Mouse (Mus musculus) layer of hippocampus, adult 11-12 months (tissue): ENCODE measurements around the gene Gm5129.
"Not testable (repeated sequence)": the region's sequence is repeated elsewhere in the genome, so short reads cannot be mapped to it uniquely, and the experiment has no call there.

Experiments
- DNase-seq: peaks from one replicate; pipeline ENCODE4 v3.0.0; 2022; ENCODE audit warnings: low spot score

The Gm5129 gene

GRCm38 (mm10) chr5:29735557-29736061 is at the start of gene Gm5129, which contains the start of gene Dnajb6:
Gene Gm5129, minus strand, starts transcription at chr5:29735936.
Gene Dnajb6, plus strand, starts transcription at chr5:29735688.
- DNase-seq: peak; percentile 98

- DNase-seq: not testable (repeated sequence)
These were observed 49.2 kb upstream of the Gm5129 start for GRCm38 (mm10) chr5:29784906-29785305.

- no peak for DNase-seq
These were observed 46.5 kb upstream of the Gm5129 start for GRCm38 (mm10) chr5:29782261-29782660.

- DNase-seq: not testable (repeated sequence)
These were observed 44.0 kb upstream of the Gm5129 start for GRCm38 (mm10) chr5:29779733-29780132.

- DNase-seq: no peak
These were observed 42.3 kb upstream of the Gm5129 start for GRCm38 (mm10) chr5:29778029-29778428.

- no peak for DNase-seq
These were observed 39.7 kb upstream of the Gm5129 start for GRCm38 (mm10) chr5:29775437-29775836.

- no peak for DNase-seq
These were observed 37.9 kb upstream of the Gm5129 start for GRCm38 (mm10) chr5:29773460-29774150.

- DNase-seq: peak; percentile 41
These were observed 37.1 kb upstream of the Gm5129 start for GRCm38 (mm10) chr5:29772651-29773330.

GRCm38 (mm10) chr5:29772038-29772437 is 36.3 kb upstream of the Gm5129 start:
- no peak for DNase-seq

- no peak for DNase-seq
These were observed 35.2 kb upstream of the Gm5129 start for GRCm38 (mm10) chr5:29770935-29771334.

GRCm38 (mm10) chr5:29759318-29759717 is 23.6 kb upstream of the Gm5129 start:
- DNase-seq: no peak

GRCm38 (mm10) chr5:29752894-29753293 is 17.2 kb upstream of the Gm5129 start:
- DNase-seq: no peak

GRCm38 (mm10) chr5:29751306-29751705 is 15.6 kb upstream of the Gm5129 start:
- DNase-seq: no peak

- no peak for DNase-seq
These were observed 11.9 kb upstream of the Gm5129 start for GRCm38 (mm10) chr5:29747661-29748060.

GRCm38 (mm10) chr5:29741093-29741492 is 5.4 kb upstream of the Gm5129 start:
- DNase-seq: no peak

GRCm38 (mm10) chr5:29740651-29741050 is 4.9 kb upstream of the Gm5129 start:
- no peak for DNase-seq

- no peak for DNase-seq
These were observed 2.3 kb upstream of the Gm5129 start for GRCm38 (mm10) chr5:29738076-29738475.

- DNase-seq: no peak
These were observed 1.7 kb upstream of the Gm5129 start for GRCm38 (mm10) chr5:29737471-29737870.

GRCm38 (mm10) chr5:29736942-29737341 is 1.2 kb upstream of the Gm5129 start:
- DNase-seq: no peak

- DNase-seq: no peak
These were observed 551 bp upstream of the Gm5129 start for GRCm38 (mm10) chr5:29736073-29736900.

- no peak for DNase-seq
These were observed 765 bp downstream of the Gm5129 start for GRCm38 (mm10) chr5:29734831-29735510.

- DNase-seq: not testable (repeated sequence)
These were observed 9.7 kb downstream of the Gm5129 start for GRCm38 (mm10) chr5:29726070-29726469.
